Mouse (Mus musculus) liver, adult 2 months (tissue): ENCODE results near the gene Ift20. TPM values are rescaled to one million over a fixed set of nuclear protein-coding genes. Genes with fewer than 3 reads are reported as not detected.
A peak's percentile ranks its signal among the peaks of the same experiment; 100 is the strongest.

ENCODE experiments used
- DNase-seq: peaks from one replicate; pipeline ENCODE4 v3.0.0-alpha.2; 2011; ENCODE audit warnings: low read depth, low spot score; ENCODE audit errors: extremely low read depth
- H3K27ac ChIP-seq: fragments of 200-500 bp; replicated peaks from 2 replicates; pipeline ENCODE4 v1.5.1; 2012; ENCODE audit warnings: low read depth, mild to moderate bottlenecking, control low read depth, inconsistent platforms, low read length; ENCODE audit not compliant: insufficient read depth
- H3K27me3 ChIP-seq: fragments of 200-500 bp; 2 replicates; pipeline ENCODE4 v1.6.1; 2012; ENCODE audit warnings: mild to moderate bottlenecking, moderate library complexity, low read length, inconsistent platforms; ENCODE audit not compliant: control insufficient read depth, insufficient read depth
- H3K36me3 ChIP-seq: fragments of 200-500 bp; 2 replicates; pipeline ENCODE4 v1.6.1; 2012; ENCODE audit warnings: low read length, inconsistent platforms; ENCODE audit not compliant: control insufficient read depth, insufficient read depth
- H3K4me1 ChIP-seq: fragments of 200-500 bp; 2 replicates; pipeline ENCODE4 v1.6.1; 2011; ENCODE audit warnings: low read length; ENCODE audit not compliant: control insufficient read depth, insufficient read depth
- H3K4me3 ChIP-seq: fragments of 200-500 bp; 2 replicates; pipeline ENCODE4 v1.5.1; 2011; ENCODE audit warnings: low read depth, mild to moderate bottlenecking, control low read depth, low read length, moderate library complexity; ENCODE audit not compliant: insufficient read depth
- H3K79me2 ChIP-seq: fragments of 200-500 bp; 2 replicates; pipeline ENCODE4 v1.6.1; 2012; ENCODE audit warnings: inconsistent platforms, mild to moderate bottlenecking, low read length, moderate library complexity; ENCODE audit not compliant: control insufficient read depth, insufficient read depth
- H3K9ac ChIP-seq: fragments of 200-500 bp; 2 replicates; pipeline ENCODE4 v1.6.1; 2012; ENCODE audit warnings: low read depth, mild to moderate bottlenecking, control low read depth, inconsistent platforms, low read length
- CTCF ChIP-seq: fragments of 200-500 bp; IDR thresholded peaks from 2 replicates; pipeline ENCODE4 v1.5.1; 2011; ENCODE audit warnings: low read depth, low read length, control low read depth
- POLR2A ChIP-seq: fragments of 200-500 bp; IDR thresholded peaks from 2 replicates; pipeline ENCODE4 v1.6.1; 2011; ENCODE audit warnings: low read length, control low read depth; ENCODE audit not compliant: insufficient read depth; ENCODE audit errors: extremely low read depth
- WGBS: fragments of 180-500 bp; shearing (Covaris S2); methylation state at CpG from one replicate; pipeline ENCODE4 v1.1.7; 2018; 5-methylcytosine and 5-hydroxymethylcytosine counted together
- polyA plus RNA-seq: library from polyadenylated mRNA; depleted of rRNA; stranded (reverse); fragments of >200 nt; gene quantifications from 2 replicates; pipeline ENCODE4 v1.2.3, GENCODE M21; 2012
- total RNA-seq: library from RNA; depleted of rRNA; stranded (reverse); fragments of >200 nt; gene quantifications from 2 replicates; pipeline ENCODE4 v1.2.3, GENCODE M21; 2014

Gene Ift20
- total and polyA plus RNA-seq, 2 experiments = 80.7 to 120 TPM

GRCm38 (mm10) chr11:78560447-78560846, 24.3 kb downstream of the Ift20 start:
- DNase-seq = peak; percentile 64
- no peak overlapping the region for H3K27ac ChIP-seq

GRCm38 (mm10) chr11:78566775-78567174, 30.6 kb downstream of the Ift20 start:
- Histone ChIP-seq H3K9ac (no peak overlapping the region), H3K36me3 (peaks cover 2% of the 10 kb centered on the region; the same call in 1 of the 2 replicates), H3K4me1 (peaks cover 2% of the 10 kb centered on the region; the same call in 1 of the 2 replicates), H3K4me3 (no peak overlapping the region), H3K27me3 (no peaks in the 10 kb centered on the region), H3K79me2 (no peaks in the 10 kb centered on the region), H3K27ac (peak overlapping the region; percentile 78)
- peak; percentile 54 for DNase-seq
- no peak for TF ChIP-seq CTCF
- no peak for TF ChIP-seq POLR2A
- 60% methylated on average over 6 of the region's 6 CpGs for WGBS

More at GRCm38 (mm10) chr11:78560447-78560846, 24.3 kb downstream of the Ift20 start:
- Histone ChIP-seq H3K79me2 (no peaks in the 10 kb centered on the region), H3K36me3 (no peaks in the 10 kb centered on the region), H3K27me3 (no peaks in the 10 kb centered on the region), H3K9ac (no peak overlapping the region), H3K4me1 (peaks cover 5% of the 10 kb centered on the region), H3K4me3 (no peak overlapping the region)
- TF ChIP-seq CTCF (peak; percentile 68), POLR2A (no peak)
- WGBS = 11% methylated on average over 4 of the region's 4 CpGs

GRCm38 (mm10) chr11:78567614-78568013, 31.5 kb downstream of the Ift20 start:
- H3K36me3 ChIP-seq = peaks cover 4% of the 10 kb centered on the region; the same call in 1 of the 2 replicates
- H3K27me3 ChIP-seq = no peaks in the 10 kb centered on the region
- H3K27ac ChIP-seq = no peak overlapping the region
- DNase-seq = peak; percentile 58
- H3K4me1 ChIP-seq = peaks cover 2% of the 10 kb centered on the region; the same call in 1 of the 2 replicates
- no peak overlapping the region for H3K4me3 ChIP-seq
- TF ChIP-seq CTCF (no peak), POLR2A (no peak)
- H3K9ac ChIP-seq = no peak overlapping the region
- H3K79me2 ChIP-seq = no peaks in the 10 kb centered on the region
- WGBS = 68% methylated on average over 6 of the region's 6 CpGs

- Histone ChIP-seq H3K27ac (no peak overlapping the region), H3K27me3 (no peaks in the 10 kb centered on the region), H3K36me3 (peaks cover 4% of the 10 kb centered on the region; the same call in 1 of the 2 replicates), H3K4me3 (no peak overlapping the region), H3K9ac (no peak overlapping the region), H3K79me2 (no peaks in the 10 kb centered on the region), H3K4me1 (peaks cover 2% of the 10 kb centered on the region; the same call in 1 of the 2 replicates)
- no peak for TF ChIP-seq POLR2A
- no peak for TF ChIP-seq CTCF
- no peak for DNase-seq
- 94% methylated on average over 10 of the region's 10 CpGs for WGBS
These were observed 32.7 kb downstream of the Ift20 start for GRCm38 (mm10) chr11:78568827-78569226.

GRCm38 (mm10) chr11:78569806-78570205, 33.6 kb downstream of the Ift20 start:
- H3K27me3 ChIP-seq = no peaks in the 10 kb centered on the region
- no peak overlapping the region for H3K27ac ChIP-seq
- DNase-seq = no peak
- H3K79me2 ChIP-seq = no peaks in the 10 kb centered on the region
- 71% methylated on average over 3 of the region's 3 CpGs for WGBS
- no peak overlapping the region for H3K9ac ChIP-seq
- H3K36me3 ChIP-seq = peaks cover 4% of the 10 kb centered on the region; the same call in 1 of the 2 replicates
- no peak overlapping the region for H3K4me3 ChIP-seq
- peaks cover 6% of the 10 kb centered on the region for H3K4me1 ChIP-seq
- TF ChIP-seq CTCF (no peak), POLR2A (no peak)

- H3K4me3 ChIP-seq = no peak overlapping the region
- H3K27me3 ChIP-seq = no peaks in the 10 kb centered on the region
- no peaks in the 10 kb centered on the region for H3K79me2 ChIP-seq
- no peak overlapping the region for H3K9ac ChIP-seq
- peaks cover 15% of the 10 kb centered on the region for H3K4me1 ChIP-seq
- 97% methylated on average over 8 of the region's 8 CpGs for WGBS
- no peak for TF ChIP-seq CTCF
- TF ChIP-seq POLR2A = no peak
- DNase-seq = no peak
- H3K36me3 ChIP-seq = peaks cover 4% of the 10 kb centered on the region; the same call in 1 of the 2 replicates
- no peak overlapping the region for H3K27ac ChIP-seq
These were observed 35.3 kb downstream of the Ift20 start for GRCm38 (mm10) chr11:78571441-78571840.
